Mouse (Mus musculus): Measurements from ENCODE around the gene Ccdc190.

The Ccdc190 gene

DNA sequence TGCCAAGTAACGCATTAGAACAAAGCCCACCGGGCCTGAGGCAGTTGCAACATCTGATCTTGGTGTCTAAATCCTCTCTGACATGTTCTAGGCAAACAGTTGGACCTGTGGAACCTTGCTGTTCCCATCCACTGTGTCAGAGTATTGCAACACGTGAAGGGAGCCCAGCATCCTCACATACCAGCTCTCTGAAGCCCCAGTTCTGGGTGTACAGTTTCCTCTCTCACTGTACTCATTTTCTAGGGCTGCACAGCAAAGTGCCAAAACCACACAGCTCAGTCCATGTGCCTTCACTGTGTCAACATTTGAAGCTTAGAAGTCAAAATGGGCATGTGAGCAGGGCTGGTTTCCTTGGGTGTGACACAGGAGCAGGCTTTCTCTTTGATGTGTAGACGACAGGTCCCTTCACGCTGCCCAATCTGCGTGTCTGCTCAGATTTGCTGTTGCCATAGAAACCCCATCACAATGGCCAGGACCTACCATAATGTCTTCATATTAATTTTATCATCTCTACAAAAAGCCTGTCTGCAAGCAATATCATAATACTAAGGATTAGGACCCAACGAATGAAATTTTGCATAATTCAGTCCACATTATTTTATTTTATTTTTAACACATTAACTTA, 3.8 kb downstream of the Ccdc190 start:
- DNase-seq (ENCODE audit: low read depth, low spot score): no peak

DNA sequence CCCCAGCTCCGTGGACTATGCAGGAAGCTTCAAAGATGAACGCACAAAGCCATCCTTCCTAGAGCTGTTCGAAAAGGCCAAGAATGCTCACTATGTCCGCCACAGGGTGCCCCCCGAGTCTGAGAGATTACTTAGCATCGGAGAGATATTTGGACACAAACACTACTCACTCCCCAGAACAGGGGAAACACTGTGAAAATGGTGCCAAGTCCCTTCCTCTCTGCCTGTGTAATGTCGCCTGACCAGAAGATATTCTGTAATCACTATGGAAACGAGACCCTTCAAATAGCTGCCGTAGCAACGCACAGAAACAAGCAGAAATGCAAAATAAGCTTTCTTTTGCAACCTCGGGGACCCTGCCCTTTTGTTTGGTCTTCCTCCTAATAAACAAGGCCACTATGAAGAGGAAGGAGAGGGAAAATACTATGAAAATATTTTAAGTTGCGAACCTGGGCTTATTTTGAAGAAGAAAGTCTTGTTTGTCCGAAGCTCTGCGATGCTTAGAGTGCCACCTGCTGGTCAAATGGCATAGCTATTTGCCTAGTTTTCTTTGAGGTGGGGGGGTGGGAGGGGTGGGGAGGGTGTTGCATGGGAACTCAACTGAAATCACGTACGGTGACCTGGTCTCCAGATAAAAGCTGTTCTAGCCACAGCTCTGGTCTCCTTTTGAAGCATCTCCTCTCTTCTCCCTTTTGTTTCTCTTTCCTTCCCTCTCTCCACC, 5.7 kb downstream of the Ccdc190 start:
- DNase-seq (ENCODE audit: low read depth, low spot score): peak; percentile 42

DNA sequence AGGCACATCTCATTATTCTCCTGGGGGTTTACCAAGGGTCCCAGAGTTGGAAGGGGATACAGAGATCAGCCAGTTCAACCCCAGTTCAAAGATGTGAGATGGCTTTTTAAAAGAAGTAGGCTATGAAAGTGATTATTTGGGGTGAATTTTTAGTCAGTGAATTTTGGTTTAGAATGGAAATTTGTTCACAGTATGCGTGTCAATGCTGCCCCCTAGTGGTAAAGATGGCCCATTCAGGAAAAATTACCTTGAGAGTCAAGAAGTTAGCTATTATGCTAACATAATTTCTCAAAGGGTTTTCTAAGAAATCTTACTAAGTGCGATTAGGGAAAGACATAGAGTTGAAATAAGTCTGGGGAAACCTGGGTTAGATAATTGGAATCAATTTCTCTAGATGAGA, 10.9 kb downstream of the Ccdc190 start:
- DNase-seq (ENCODE audit: low read depth, low spot score): no peak

DNA sequence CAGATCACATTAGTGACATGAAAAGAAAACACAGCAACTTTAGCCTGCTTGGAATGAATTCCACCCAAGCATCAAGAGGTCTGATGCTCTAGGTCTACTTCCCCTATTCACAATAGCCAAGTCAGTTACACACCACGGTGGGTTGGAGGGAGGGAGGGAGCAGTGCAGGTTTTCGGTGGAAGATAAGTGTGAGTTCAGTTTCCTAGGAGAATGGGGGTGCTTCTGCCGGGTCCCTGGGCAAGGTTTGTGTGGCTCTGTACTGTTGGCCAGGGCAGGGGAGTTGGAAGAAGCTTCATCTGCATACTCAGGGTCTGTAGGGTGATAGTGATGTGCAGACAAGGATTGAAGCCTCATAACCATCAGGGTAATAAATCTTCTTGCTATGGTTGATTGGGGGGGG, 17.6 kb downstream of the Ccdc190 start:
- no peak for DNase-seq (ENCODE audit: low read depth, low spot score)

DNA sequence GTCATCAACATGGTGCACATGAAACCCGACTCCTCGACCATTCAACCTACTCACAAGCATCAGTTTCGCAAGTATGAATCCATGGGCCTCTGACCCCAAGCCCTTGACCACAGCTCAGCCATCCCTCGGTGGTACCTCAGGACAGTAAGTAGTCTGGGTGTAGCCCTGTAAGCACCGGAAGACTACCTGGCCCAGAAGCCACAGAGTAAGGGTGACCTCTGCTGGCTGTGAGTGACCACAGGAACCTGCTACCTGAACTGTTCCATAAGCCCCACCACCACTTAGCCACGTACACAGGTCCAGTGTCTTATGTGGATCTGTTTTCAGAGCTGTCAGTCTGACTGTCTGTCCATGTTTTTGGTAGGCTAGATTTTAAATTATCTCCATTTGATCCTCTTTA, 19.2 kb downstream of the Ccdc190 start:
- no peak for DNase-seq (ENCODE audit: low read depth, low spot score)

DNA sequence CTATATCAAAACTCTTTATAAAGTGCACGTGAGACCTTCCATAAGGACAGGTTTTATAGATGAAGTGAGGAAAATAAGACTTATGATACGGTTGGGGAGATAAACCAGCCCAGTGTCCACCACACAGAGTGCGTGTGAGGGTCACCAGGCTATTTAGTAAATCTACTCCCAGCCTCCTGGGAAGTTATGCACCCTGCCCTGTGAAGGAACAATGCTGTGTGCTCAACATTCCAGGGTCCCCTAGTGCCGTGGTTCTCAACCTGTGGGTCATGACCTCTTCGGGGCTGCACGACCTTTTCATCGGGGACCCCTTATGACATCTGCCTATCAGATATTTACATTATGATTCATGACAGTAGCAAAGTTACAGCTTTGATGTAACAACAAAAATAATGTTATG, 19.8 kb downstream of the Ccdc190 start:
- no peak for DNase-seq (ENCODE audit: low read depth, low spot score)

DNA sequence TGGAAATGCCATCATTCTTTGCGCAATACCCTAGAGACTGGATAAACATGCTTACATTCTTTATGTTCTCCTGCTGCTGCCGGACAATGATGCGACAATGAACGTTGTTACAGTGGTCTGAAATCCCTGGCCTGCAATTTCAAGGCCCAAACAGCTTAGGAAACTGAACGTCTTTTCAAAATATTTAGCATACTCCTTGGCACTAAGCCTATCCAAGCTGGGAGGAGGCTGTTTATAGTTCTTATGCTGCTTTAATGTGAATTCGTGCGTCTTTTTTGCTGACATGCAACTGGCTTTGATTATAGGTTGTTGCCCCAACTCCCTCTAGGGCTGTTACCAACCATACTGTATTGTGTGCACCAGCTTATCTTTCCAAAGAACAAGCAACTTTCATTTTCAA, 20.4 kb downstream of the Ccdc190 start:
- no peak for DNase-seq (ENCODE audit: low read depth, low spot score)

DNA sequence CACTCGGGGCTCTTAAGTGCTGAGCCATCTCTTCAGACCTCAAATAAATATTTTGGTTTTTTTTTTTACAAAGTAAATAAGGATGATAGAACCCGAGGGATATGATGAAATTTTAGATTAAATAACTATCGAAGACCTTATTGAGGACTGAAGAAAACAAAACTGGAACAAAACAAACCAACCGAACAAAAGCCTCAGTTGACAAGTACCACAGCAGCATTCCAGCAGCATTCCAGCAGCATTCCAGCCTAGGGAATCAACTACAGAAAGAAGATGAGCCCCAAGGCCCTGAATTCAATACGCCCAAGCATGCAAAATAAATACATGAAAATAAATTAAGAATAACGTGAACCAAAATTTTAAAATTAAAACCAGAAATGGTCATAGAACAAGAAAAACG, 21.5 kb downstream of the Ccdc190 start:
- DNase-seq (ENCODE audit: low read depth, low spot score): no peak

DNA sequence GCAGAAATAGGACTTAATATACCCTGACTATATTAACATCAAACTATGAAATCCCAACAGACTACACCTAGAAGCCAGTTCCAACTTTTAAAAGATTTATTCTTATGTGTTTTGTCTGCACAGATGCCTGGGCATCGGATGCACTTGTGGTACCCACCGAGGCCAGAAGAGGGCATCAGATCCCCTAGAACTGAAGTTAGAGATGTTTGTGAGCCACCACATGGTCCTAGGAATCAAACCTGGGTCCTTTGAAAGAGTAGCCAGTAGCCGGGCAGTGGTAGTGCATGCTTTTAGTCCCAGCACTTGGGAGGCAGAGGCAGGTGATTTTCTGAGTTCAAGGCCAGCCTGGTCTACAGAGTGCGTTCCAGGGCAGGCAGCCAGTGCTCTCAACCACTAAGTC, 22.2 kb downstream of the Ccdc190 start:
- DNase-seq (ENCODE audit: low read depth, low spot score): no peak

DNA sequence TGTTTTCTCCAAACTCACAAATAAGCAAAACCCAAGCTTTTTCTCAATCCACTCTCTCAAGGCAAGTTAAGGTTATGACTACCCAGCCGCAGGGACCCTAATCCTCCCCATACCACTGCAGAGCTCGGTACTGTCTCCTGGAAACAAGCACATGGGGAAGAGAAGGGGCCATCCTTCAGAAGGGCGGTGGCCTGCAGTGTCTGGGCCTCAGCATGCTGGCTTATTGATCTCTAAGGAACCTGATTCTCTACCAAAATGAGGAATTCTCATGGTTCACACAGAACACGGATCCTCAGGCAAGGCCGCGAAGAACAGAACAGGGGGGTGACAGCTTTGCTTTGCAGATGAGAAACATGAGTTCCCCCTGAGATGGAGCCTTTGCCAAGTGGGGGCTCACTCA, 23.1 kb downstream of the Ccdc190 start:
- no peak for DNase-seq (ENCODE audit: low read depth, low spot score)

DNA sequence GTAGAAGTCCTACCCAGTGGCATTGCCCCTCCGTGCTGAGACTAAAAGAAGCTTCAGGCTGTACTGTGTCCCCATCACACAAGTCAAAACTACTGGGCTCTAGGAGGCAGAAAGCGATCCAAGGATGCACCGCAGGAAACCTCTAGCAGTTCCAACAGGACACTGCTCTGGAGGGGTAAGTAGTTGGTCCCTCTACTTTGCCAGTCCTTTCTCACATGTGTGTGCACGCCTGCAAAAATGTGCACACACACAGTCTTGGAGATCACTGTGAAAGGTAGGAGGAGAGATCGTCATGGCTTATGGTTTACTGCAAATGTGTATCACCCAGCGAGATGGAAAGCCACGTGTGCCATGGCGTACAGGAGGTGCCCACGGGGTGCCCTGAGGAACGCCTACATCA, 24.2 kb downstream of the Ccdc190 start:
- DNase-seq (ENCODE audit: low read depth, low spot score): no peak

DNA sequence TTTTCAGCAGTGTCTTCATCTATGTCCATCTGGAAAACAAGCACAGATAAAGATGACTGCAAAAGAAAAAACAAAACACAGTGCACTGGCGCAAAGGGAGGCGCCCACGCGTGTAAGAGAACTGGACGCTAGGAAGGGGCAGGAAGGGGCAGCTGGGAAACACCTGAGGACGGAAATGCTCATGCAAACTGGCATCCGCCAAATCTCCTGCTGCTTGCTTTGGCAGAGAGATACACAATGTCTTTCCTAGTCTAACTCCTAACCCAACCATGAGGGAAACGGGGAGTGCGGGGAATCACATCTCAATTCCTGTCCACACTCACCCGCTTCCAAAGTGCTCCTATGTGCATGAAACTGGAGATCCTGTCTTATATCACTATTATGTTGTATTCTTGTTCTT, 24.7 kb downstream of the Ccdc190 start:
- DNase-seq (ENCODE audit: low read depth, low spot score): no peak

DNA sequence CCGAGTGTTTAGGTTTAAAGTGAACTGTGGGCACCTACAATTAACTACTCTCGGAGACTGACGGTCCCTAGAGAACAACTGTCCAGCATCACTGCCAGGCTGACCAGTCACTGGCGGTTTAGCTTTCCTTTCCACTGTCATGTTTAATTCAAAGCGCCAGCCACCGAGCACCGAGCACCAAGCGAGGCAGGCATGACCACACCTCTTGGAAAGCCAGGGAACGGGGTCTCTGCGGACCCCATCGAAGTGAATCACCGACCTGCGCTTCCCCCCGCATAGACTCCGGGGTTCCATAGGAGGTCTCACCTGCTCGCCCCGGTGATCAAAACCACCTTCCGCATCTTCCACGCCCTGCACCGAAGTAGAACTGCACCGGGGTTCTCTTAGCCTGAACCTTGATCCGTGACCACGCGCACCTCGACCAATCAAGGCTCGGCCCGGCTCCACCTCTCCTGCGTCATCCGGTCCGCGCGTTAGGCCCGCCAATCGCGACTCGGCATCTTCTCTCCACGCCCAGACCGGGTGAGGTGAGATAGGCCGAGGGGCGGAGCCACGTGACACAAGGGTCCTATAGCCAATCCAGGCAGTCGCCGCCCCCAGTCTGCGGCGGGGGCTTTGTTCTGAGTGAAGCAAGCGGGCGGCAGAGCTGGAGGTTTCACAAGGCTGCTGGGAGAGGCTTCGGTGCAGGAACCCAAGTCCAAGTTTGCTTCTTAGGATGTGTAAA, 40.5 kb downstream of the Ccdc190 start, which contains the start of gene Hsd17b7:
TSS of gene Hsd17b7 (minus strand) at position 450 of the 724 bp plus-strand sequence.
- peak; percentile 98 for DNase-seq (ENCODE audit: low read depth, low spot score)

DNA sequence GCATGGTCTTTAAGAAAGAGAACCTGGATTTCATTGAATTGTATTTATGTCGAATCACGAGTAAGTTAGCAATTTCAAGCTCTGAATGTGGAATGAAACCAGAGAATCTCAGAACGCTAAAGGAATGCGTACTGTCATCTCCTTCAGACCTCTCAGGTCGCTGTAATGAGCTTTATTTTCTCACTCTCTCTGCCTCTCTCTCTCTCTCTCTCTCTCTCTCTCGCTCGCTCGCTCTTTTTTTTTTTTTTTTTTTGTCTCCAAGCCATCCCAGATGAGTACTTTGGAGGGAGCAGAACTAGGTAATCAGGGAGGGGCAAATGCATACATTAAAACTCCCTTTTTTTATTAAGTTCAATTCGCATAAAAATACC, 41.1 kb downstream of the Ccdc190 start:
- no peak for DNase-seq (ENCODE audit: low read depth, low spot score)

DNA sequence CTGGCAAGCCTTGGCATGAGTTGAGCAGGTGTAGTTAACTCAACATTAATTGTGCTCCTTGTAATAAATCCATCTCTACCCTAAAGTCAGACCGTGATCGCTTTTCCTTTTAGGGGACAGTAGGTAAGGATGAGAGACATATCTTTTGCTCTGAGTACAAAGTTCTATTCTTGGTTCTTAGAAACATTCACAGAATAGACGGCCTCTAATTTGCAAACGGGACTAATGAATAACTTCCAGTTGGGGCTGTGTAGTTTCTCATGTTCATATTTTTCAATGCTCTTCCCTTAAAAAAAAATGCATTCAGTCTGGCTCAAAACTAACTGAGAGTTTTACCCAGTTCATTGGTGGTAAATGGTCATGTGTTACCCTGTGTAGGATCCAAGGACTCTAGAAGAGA, 42.5 kb downstream of the Ccdc190 start:
- DNase-seq (ENCODE audit: low read depth, low spot score): no peak

DNA sequence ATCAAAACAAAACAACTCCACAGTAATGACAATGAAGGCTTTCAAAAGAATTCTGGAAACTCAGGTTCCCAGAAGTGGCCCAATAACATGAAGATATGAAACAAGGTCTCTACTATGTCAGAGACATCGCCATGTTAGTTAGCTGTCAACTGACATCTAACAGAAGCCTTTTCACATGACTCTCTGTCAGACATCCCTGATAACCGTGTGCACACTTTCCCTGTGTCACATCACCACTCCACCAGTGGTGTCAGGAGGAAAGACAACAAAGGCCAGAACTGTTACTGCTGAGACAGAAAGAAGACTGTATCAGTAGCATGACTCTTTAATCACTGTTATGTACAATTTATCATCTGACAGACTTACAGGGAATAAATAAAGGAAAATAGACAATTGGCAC, 43.5 kb downstream of the Ccdc190 start:
- DNase-seq (ENCODE audit: low read depth, low spot score): no peak

DNA sequence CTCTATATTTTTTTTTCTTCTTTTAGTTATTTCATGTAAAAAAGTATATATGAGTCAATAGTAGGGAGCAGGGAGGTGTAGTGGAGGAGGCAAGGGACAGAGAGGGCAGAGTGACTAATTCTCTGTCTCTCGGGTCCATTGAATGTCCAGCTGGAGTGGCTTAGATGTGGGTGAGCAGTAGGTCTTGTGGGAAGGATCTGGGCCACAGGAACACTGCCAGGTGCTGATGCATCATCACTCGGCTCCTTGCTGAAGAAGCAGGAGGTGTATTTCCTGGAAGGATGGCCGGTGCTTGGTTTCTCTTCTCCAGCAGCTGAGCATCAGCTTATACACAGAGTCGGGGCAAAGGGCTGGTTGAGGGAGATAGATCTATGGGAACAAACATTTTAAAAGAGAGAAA, 49.2 kb downstream of the Ccdc190 start:
- no peak for DNase-seq (ENCODE audit: low read depth, low spot score)
